Mouse (Mus musculus) embryonic facial prominence, embryonic 14.5 days (tissue): ENCODE data around the gene Nop10. TPM values are rescaled to one million over a fixed set of nuclear protein-coding genes. Genes with fewer than 3 reads are reported as not detected.
A peak's percentile ranks its signal among the peaks of the same experiment; 100 is the strongest.

Source experiments
- ATAC-seq: fragments of 200-750 bp; cut with Nextera tagmentation; 2 replicates; pipeline ENCODE4 v1.8.0; 2017; ENCODE audit warnings: low read depth, moderate number of reproducible peaks, moderate TSS enrichment
- DNase-seq: peaks from one replicate; pipeline ENCODE4 v3.0.0-alpha.2; 2015; ENCODE audit warnings: low spot score
- H3K27ac ChIP-seq: fragments of 300-500 bp; sonication (generic); replicated peaks from 2 replicates; pipeline ENCODE4 v1.5.1; 2014; ENCODE audit warnings: low read depth, mild to moderate bottlenecking, low read length, moderate library complexity
- H3K27me3 ChIP-seq: fragments of 300-500 bp; sonication (generic); replicated peaks from 2 replicates; pipeline ENCODE4 v1.6.1; 2014; ENCODE audit warnings: low read length; ENCODE audit not compliant: control insufficient read depth, insufficient read depth
- H3K36me3 ChIP-seq: fragments of 300-500 bp; sonication (generic); 2 replicates; pipeline ENCODE4 v1.6.1; 2014; ENCODE audit warnings: low read length, mixed read lengths; ENCODE audit not compliant: control insufficient read depth, insufficient read depth
- H3K4me1 ChIP-seq: fragments of 300-500 bp; sonication (generic); 2 replicates; pipeline ENCODE4 v1.6.1; 2014; ENCODE audit warnings: antibody characterized with exemption, low read length; ENCODE audit not compliant: control insufficient read depth, insufficient read depth
- H3K4me2 ChIP-seq: fragments of 300-500 bp; sonication (generic); 2 replicates; pipeline ENCODE4 v1.6.1; 2014; ENCODE audit warnings: low read depth, mild to moderate bottlenecking, low read length, moderate library complexity, mixed read lengths
- H3K4me3 ChIP-seq: fragments of 300-500 bp; sonication (generic); 2 replicates; pipeline ENCODE4 v1.5.1; 2014; ENCODE audit warnings: low read depth, mild to moderate bottlenecking, low read length
- H3K9ac ChIP-seq: fragments of 300-500 bp; sonication (generic); 2 replicates; pipeline ENCODE4 v1.6.1; 2014; ENCODE audit warnings: low read depth, mild to moderate bottlenecking, low read length, moderate library complexity, mixed read lengths
- H3K9me3 ChIP-seq: fragments of 300-500 bp; sonication (generic); 2 replicates; pipeline ENCODE4 v1.6.1; 2016; ENCODE audit warnings: low read length; ENCODE audit not compliant: control insufficient read depth
- WGBS: fragments of 180-500 bp; shearing (Covaris S2); extraction: QIAGEN DNeasy Blood & Tissue Kit; methylation state at CpG from one replicate; pipeline ENCODE4 v1.1.7; 2014; 5-methylcytosine and 5-hydroxymethylcytosine counted together
- polyA plus RNA-seq: library from polyadenylated mRNA; unstranded; fragments of >200 nt; fragmentation: Nextera tagmentation; extraction: Ambion mirVana; gene quantifications from 2 replicates; pipeline ENCODE4 v1.2.1, GENCODE M21; 2014

Nop10 gene
- polyA plus RNA-seq, 1 experiment from 2014 or later: 203 TPM

DNA sequence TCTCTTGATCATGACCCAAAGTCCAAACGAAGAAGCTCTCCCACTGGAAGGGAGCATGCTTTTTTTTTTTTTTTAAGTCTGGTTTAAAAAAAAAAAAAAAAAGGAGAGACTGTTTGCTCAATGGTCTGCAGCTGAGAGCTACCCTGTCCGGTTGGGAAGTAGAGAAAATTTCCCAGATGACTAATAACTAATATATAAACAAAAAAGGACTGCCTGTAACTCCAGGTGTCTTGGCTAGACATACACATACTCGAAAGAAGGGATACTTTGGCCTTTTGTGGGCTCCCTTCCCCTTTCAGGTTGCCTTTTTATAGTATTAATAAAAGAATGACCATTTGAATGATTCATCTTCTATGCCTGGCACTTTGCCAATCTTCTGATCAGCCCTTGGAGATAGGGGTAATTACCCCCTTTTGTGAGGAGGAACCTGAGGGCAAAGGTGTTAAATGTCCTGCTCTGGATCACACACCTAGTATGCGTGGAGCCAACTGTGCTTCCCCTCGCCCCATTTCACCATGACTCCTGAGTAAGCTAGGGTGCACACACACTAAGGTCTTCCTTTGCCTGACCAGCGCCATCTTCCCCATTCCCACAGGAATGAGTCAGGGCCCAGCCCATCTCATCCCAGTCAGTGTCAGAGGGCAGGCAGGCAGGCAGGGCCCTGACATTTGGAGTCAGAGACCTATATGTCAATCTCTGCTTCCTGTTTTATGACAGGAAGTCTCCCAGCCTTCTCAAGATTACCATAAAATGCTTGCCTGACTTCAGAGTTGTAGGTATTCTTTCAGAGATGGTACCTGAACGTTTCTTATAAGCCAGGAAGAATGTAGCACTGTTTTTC, 6.8 kb upstream of the Nop10 start:
- 68% methylated on average over 7 of the region's 7 CpGs for WGBS
- H3K36me3 ChIP-seq: no peaks in the 10 kb centered on the region
- ATAC-seq (no peak), DNase-seq (no peak)
- H3K4me3 ChIP-seq: no peak overlapping the region
- no peak overlapping the region for H3K27ac ChIP-seq
- no peaks in the 10 kb centered on the region for H3K9me3 ChIP-seq
- no peak overlapping the region for H3K9ac ChIP-seq
- H3K4me1 ChIP-seq: no peaks in the 10 kb centered on the region
- H3K27me3 ChIP-seq: no peaks in the 10 kb centered on the region
- no peak overlapping the region for H3K4me2 ChIP-seq

DNA sequence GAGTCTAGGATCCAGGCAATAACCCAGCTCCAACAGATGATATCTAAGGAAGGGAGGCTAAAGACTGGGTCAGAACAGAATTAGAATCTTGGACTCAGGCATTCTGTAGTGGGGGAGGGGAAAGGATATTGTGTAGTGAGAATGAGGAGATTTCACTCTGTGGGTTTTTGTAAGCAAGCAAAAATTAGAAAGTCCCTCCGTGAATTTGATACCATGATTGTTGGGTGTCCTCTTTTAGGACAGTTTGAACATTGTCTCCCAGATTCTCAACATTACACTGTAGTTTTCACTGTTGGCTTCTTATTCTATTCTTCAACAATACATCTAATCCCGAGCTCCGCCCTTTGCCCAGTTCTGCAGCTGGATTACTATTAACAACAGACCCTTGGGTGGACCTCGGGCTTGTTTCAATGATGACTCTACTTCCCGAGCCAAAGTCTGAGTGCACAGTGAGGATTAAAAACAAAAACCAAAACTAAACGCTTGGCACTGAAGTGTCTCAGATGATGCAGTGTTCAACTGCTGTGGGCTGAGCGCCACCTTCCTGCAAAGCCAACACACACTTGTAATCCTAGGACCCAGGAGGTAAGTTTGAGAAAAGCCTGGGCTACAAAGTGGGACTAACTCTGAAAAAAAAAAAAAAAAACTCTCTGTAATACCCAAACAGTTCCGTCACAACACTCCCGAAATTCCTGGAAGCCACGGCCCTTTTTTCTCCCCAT, 2.3 kb upstream of the Nop10 start, which contains the start of gene Nutm1:
Gene Nutm1, minus strand, starts transcription at position 51 of the 722 bp plus-strand sequence.
- no peak for ATAC-seq
- Histone ChIP-seq H3K9me3 (no peaks in the 10 kb centered on the region), H3K27ac (no peak within 1 kb of the TSS), H3K36me3 (0 out of 2 replicates have a peak, but pooled peaks cover 3% of the 10 kb centered on the region), H3K9ac (no peak within 1 kb of the TSS), H3K4me2 (no peak within 1 kb of the TSS), H3K27me3 (no peaks in the 10 kb centered on the region), H3K4me1 (peaks cover 5% of the 10 kb centered on the region), H3K4me3 (no peak within 1 kb of the TSS)
- WGBS: 71% methylated on average over 10 of the region's 10 CpGs
- DNase-seq: no peak

DNA sequence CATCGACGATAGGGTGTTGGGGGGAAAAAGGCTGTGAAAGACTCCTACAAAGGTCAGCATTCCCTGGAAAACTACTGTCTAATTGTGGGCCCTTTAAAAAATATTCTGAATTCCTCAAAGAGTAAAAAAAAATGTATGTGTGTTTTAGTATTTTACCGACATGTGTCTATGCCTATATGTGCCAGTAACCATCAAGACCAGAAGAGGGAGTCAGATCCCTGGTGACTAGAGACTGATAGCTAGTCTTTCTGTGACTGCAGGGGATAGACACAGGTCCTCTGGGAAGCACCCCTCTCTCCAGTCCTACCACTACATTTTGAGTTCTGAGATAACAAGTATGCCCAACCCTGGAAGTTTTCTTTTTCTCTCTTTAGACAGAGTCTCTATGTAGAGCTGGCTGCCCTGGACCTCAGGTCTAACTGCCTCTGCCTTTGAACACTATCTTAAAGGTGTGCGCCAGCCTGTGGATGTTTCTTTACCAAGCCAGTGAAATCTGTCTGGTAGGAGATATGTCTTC, 1.1 kb downstream of the Nop10 start:
- no peaks in the 10 kb centered on the region for H3K27me3 ChIP-seq
- H3K27ac ChIP-seq: no peak overlapping the region
- H3K4me1 ChIP-seq: peaks cover 16% of the 10 kb centered on the region
- no peak for DNase-seq
- 30% methylated on average over 4 of the region's 4 CpGs for WGBS
- no peaks in the 10 kb centered on the region for H3K9me3 ChIP-seq
- H3K36me3 ChIP-seq: 0 out of 2 replicates have a peak, but pooled peaks cover 3% of the 10 kb centered on the region
- no peak for ATAC-seq
- H3K9ac ChIP-seq: peak overlapping the region; percentile 73
- H3K4me3 ChIP-seq: peak overlapping the region; percentile 75
- peak overlapping the region; percentile 68 for H3K4me2 ChIP-seq

DNA sequence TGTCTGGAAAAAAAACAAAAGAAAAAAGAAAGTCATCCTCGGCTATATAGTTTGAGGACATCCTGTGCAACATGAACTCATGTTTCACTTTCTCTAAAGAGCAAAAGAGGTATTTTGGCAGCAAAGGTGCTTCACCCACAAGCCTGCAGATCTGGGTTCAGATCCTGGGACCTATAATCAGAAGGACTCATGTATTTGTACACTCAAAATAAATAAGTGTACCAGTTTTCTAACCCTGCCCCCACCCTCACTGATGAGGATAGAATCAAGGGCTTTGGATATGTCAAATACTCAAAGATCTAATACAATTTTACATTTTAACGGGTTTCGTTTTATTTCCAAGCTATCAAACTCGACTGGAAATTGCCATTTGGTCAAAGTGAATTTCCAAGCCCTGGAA, 2.6 kb downstream of the Nop10 start:
- DNase-seq: no peak
- Histone ChIP-seq H3K4me1 (peaks cover 18% of the 10 kb centered on the region), H3K9me3 (no peaks in the 10 kb centered on the region), H3K4me3 (no peak overlapping the region), H3K27me3 (no peaks in the 10 kb centered on the region), H3K36me3 (0 out of 2 replicates have a peak, but pooled peaks cover 3% of the 10 kb centered on the region), H3K4me2 (no peak overlapping the region), H3K9ac (no peak overlapping the region), H3K27ac (no peak overlapping the region)
- no peak for ATAC-seq
- WGBS: 77% methylated on average over 4 of the region's 4 CpGs

DNA sequence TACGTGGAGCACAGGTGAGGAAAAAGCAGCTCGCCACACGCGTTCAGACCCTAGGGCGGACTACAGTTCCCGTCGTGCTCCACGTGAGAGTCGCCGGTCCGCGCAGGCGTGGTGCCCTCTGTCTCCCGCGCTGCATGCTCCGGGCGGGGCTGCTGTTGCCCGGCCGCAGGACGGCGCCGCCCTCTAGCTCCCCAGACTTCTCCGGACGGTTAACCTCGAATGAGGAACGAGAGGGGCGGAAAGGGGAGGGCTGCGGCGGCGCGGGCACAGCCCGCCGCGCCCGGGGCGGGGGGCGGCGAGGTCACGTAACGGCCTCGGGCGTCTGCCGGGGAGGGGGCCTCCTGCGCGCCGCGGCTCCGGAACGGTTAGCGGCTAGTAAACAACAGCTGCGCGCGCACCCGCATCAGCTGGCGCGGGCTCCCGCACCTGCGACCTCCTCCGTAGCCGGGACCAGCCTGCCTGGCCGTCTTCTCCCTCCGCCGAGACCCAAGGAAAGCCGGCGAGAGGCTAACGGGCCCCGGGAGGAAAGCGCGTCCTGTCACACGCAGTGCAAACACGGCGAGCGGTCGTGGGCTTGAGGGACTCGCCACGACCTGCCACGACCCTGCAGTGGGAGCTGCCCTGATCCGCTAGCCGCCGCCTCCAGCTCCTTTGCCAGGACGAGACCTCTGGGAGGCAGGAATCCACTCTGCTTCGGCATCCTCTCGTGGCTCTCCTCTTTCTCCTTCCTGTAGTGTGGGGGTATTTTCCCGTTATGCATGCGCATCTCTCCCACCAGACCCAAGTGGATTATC, 3.9 kb downstream of the Nop10 start, which contains the start of gene Slc12a6:
Gene Slc12a6, plus strand, starts transcription at position 378 of the 794 bp plus-strand sequence.
- peak within 1 kb of the TSS; percentile 85 for H3K27ac ChIP-seq
- ATAC-seq (peak; percentile 97), DNase-seq (peak; percentile 95)
- peak within 1 kb of the TSS; percentile 84 for H3K9ac ChIP-seq
- H3K4me2 ChIP-seq: peak within 1 kb of the TSS; percentile 65
- H3K4me1 ChIP-seq: peaks cover 18% of the 10 kb centered on the region
- H3K27me3 ChIP-seq: no peaks in the 10 kb centered on the region
- no peaks in the 10 kb centered on the region for H3K9me3 ChIP-seq
- WGBS: under 1% methylated on average over 44 of the region's 85 CpGs
- 0 out of 2 replicates have a peak, but pooled peaks cover 3% of the 10 kb centered on the region for H3K36me3 ChIP-seq
- peak within 1 kb of the TSS; percentile 81 for H3K4me3 ChIP-seq

DNA sequence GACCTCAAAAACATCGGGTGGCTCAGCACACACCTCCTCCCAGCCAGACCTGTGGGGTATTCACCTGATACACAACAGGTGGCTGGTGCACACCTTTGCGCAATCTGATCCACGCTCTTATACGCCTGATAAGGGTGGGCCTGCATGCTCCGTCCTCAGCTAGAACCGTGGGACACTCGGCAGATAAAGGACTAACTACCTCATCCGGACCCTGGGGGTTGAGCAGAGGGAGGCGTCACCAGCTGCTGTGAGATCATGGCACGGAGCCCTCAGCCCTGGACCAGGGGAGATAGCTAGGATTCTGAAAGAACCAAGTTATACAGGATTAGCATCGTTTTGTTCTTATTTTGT, 4.5 kb downstream of the Nop10 start, which contains the start of gene Gm21985:
Gene Gm21985, plus strand, starts transcription at position 73 of the 351 bp plus-strand sequence.
- DNase-seq (peak; percentile 61), ATAC-seq (peak; percentile 51)
- Histone ChIP-seq H3K4me3 (peak within 1 kb of the TSS; percentile 81), H3K4me2 (peak within 1 kb of the TSS; percentile 65), H3K9me3 (no peaks in the 10 kb centered on the region), H3K36me3 (0 out of 2 replicates have a peak, but pooled peaks cover 3% of the 10 kb centered on the region), H3K27ac (peak within 1 kb of the TSS; percentile 85), H3K27me3 (no peaks in the 10 kb centered on the region), H3K4me1 (peaks cover 18% of the 10 kb centered on the region), H3K9ac (peak within 1 kb of the TSS; percentile 84)
- WGBS: under 1% methylated on average over 11 of the region's 11 CpGs

DNA sequence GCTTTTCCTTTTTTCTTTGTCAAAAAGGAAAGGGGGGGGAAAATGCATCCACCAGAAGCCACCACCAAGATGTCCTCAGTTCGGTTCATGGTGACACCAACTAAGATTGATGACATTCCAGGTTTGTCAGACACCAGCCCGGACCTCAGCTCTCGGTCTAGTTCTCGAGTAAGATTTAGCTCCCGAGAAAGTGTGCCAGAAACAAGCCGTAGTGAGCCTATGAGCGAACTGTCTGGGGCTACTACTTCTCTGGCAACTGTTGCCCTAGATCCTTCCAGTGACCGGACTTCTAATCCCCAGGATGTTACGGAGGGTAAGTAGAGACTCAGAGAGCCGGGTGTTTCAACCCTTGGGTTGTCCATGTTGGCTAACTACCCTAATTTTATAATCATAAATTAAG, 5.1 kb downstream of the Nop10 start:
- Histone ChIP-seq H3K4me1 (peaks cover 18% of the 10 kb centered on the region), H3K9ac (peak overlapping the region; percentile 84), H3K36me3 (0 out of 2 replicates have a peak, but pooled peaks cover 3% of the 10 kb centered on the region), H3K27me3 (no peaks in the 10 kb centered on the region), H3K4me3 (peak overlapping the region; percentile 81), H3K27ac (no peak overlapping the region), H3K9me3 (no peaks in the 10 kb centered on the region), H3K4me2 (peak overlapping the region; percentile 65)
- WGBS: 46% methylated on average over 10 of the region's 10 CpGs
- no peak for ATAC-seq
- DNase-seq: no peak
